Mouse (Mus musculus): Measurements from ENCODE around the gene Atp8a2.

DNA sequence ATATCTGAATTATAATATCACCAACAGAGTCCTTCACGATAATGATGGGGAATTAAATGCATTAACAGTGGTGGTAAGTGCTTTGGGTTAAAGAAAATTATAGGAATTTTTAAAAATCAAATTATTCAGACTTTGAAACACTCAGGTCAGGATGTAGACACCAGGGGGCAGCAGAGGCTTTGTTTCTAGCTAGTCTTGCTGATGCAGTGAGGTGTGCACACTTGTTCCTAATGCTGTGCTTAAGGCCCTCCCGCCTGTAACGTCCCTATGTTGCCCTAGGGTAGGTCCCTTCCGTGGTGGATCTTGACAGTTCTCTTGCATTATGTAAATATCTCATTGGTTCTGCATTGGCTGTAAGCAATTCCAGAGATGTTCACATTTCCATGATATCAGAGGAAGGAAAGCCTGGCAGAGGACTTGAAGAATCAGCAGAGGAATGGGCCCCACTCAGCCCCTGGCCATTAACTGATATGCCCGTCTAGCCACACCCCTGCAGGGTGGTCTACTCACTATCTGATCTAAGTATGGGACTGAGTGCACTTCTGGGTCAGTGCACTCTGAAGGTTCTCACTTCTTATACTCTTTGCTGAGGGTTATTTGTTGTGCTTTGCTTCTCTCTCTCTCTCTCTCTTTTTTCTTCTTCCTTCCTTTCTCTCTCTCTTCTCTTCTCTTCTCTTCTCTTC, 591.2 kb downstream of the Atp8a2 start:
- no peak for TF ChIP-seq EP300 (IDR thresholded peaks at IDR 0.05; ENCODE audit: low read depth)
- peak; percentile 68 for TF ChIP-seq CTCF (IDR thresholded peaks at IDR 0.05; ENCODE audit: low read depth)

All from heart, postnatal 0 days (tissue).